Mouse (Mus musculus) urinary bladder, postnatal 36 days (tissue): ENCODE data around the gene Psph.
"Not testable (repeated sequence)": the region's sequence is repeated elsewhere in the genome, so short reads cannot be mapped to it uniquely, and the experiment has no call there.

Source experiments
- DNase-seq, 2 experiments: peaks; one replicate each; pipeline ENCODE4 v3.0.0; 2022; ENCODE audit warnings: low spot score in 2 of 2, mixed read lengths in 1 of 2

Psph gene

GRCm38 (mm10) chr5:129786818-129787790 is at the start of gene Psph:
Gene Psph (minus strand): TSS chr5:129787449.
- DNase-seq = peak; percentile 92 to 96

DNA sequence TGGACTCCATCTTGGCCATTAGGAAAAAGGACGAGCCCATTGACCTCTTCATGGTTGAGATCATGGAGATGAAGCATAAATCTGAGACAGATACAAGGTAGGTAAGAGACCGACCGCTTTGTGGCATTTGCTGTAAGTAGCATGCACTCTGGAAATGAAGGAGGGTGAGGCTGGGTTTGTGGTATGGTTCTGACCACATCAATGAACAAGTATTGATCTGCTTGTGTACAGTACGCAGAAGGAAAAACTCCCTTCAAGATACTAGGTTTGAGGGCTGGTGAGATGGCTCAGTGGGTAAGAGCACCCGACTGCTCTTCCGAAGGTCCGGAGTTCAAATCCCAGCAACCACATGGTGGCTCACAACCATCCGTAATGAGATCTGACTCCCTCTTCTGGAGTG is 3.3 kb upstream of the Psph start:
- not testable (repeated sequence) for DNase-seq

DNA sequence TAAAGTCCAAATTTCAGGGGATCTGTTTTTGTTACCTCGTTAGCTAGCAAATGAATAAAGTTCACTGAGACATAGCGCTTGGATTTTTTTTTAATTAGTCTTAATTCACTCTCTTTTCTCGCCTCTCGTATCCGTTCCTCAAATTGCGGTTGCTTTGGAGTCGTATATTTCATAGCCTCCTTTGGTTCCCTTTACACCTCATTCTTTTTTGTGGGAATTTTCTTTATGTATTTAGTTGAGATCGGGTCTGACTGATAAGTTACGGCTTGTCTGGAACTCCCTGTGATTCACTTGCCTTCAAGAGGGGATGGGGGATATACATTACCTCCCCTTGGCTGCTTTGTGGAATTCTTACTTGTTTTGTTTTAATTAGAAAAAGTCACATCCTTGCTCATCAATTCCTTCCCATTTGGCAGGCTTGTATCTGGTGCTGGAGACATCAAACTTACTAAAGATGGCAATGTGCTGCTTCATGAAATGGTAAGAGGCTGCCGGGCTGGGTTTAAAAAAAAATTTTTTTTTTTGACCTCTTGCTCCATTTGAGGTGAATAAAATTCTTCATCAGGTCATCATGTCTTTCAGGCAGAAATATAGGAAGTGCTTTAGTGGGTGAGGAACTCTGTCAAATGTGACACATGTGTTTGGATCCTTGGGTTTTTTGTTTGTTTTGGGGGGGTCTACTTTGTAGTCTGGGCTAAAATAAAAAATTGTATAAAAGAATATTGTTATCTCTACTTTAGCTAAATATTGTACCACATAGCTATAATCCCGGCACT is 757 bp upstream of the Psph start:
- no peak for DNase-seq

DNA sequence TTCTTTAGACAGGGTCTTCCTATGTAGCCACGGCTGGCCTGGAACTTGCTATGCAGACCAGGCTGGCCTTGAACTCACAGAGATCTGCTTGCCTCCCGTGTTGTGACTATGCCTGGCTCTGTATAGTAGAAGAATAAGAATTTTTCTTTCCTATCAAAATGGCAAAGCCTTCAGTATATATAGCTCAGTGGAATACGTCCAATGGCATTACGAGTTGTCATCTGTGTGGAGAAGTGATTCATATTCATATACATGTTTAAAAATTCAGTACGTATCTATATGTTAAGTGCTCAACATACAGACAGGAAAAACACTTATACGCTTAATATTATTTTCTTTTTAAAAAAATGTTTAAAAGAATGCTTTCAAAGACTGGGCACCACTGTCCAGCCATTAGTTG is 1.1 kb downstream of the Psph start:
- no peak for DNase-seq

DNA sequence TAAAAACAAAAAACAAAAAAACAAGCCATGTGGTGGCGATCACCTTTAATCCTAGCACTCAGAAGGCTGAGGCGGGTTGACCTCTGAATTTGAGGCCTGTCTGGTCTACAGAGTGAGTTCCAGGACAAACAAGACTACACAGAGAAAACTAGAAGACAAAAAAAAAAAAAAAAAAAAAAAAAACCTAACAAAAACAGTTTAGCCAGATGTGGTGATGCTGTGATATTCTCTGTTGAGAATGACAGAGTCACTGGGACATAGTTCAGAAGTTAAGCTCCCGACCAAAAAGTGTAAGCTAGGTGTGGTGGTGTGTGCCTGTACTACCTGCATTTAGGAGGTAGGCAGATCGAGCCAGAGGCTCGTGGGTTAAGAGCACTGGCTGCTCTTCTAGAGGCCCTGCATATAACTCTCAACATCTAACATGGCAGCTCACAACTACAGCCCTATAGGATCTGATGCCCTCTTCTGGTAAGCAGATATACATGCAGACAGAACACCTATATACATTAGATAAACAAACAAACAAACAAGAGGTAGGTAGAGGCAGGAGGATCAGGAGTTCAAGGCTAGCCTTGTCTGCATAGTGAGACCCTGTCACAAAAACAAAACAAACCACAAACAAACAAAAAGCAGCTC is 1.9 kb downstream of the Psph start:
- no peak for DNase-seq

- DNase-seq = no peak
These were observed 5.0 kb downstream of the Psph start for GRCm38 (mm10) chr5:129782211-129782610.

DNA sequence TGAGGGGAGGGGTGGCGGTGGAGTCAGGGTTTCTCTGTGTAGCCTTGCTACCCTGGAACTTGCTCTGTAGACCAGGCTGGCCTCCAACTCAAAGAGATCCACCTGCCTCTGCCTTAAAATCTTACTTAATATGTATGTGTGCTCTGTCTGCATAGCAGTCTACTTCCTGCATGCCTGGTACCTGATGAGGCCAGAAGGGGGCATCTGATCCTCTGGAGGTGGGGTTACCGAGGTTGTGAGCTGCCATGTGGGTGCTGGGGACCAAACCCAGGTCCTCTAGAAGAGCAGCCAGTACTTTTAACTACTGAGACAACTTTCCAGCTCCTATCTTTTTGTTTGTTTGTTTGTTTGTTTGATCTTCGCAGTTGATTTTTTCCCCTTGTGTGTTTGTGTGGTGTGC is 7.1 kb downstream of the Psph start:
- DNase-seq = no peak

GRCm38 (mm10) chr5:129778996-129779716 is 8.1 kb downstream of the Psph start:
- DNase-seq = peak; percentile 68 to 82

GRCm38 (mm10) chr5:129778348-129778995 is 8.8 kb downstream of the Psph start:
- DNase-seq = no peak

DNA sequence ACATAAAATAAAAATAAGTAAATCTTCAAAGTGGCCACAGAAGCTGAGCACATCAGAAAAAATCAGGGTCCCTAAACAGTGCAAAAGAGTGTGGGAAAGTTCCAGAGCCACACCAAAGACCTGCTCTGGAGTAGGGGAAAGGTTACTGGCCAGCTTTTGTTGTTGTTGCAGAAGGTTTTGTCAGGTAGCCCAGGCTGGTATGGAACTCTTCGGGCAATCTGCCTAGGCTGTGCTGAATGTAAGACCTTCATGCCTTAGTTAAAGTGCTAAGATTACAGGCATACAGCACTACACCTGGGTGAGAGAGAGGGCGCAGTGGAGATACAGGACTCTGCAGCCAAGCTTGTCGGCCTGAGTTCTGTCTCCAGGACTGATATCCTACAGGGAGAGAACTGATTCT is 12.6 kb downstream of the Psph start:
- DNase-seq = no peak

- not testable (repeated sequence) for DNase-seq
These were observed 13.9 kb downstream of the Psph start for GRCm38 (mm10) chr5:129773330-129773729.

DNA sequence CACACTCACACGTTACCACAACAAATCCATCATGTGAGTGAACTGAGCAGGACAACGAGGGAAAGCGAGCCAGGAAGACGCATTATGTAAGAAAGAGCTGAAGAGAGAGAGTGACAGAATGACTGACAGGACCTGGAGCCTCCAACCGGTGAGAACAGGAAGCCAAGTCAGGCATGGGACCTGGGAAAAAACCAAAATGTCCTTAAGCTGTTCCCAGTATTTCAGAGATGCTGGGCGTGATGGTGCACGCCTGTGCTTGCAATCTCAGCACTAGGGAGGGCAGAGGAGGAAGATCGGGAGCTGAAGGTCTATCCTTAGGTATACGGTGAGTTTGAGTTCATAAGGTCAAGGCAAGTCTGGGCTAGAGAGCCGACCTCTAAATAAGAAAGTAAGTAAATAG is 14.8 kb downstream of the Psph start:
- no peak for DNase-seq

GRCm38 (mm10) chr5:129770443-129771355 is 16.6 kb downstream of the Psph start:
- no peak for DNase-seq

- DNase-seq = no peak
These were observed 25.2 kb downstream of the Psph start for GRCm38 (mm10) chr5:129761865-129762540.

DNA sequence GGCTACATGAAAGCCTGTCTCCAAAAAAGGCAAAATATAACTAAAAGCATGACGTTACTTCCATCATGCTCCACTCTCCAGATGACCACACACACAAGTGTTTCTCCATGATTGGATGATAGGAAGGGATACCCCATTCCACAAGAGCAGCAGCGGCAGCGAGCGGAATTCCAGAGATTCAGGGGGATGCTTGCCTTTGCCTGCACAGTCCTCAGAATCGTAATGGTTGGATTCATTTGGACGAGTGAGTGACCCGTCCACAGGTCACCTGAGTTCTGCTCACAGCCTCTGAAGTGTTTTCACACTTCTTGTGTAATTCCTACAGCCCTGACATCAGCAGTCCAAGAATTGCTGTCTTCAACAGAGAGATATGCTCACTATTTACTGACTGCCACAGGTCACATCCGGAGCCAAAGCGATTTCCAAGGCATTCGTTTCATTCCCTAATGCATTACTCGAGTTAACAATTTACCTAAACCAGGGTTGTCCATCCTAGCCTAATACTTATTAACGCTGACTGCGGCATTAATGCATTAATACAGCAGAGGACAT is 27.2 kb downstream of the Psph start:
- no peak for DNase-seq

DNA sequence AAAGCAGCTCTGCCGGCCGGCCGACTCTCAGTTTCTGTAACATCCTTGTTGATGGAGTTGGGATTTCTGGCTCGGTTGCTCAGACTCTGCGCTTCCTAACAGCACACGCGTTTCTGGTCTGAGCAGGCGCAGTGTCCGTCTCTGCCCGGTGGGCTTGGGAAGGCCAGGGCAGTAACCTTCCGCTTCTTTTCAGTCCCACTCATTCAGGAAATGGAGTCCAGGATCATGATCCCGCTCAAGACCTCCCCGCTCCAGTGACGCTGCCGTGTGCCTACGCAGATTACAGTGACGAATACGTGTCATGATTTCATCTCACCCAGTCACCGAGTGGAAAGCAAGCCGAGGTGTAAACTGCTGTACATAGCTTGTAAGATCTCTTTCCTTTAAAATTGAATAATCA is 30.4 kb downstream of the Psph start:
- DNase-seq = no peak

GRCm38 (mm10) chr5:129744050-129744449 is 43.2 kb downstream of the Psph start:
- DNase-seq = no peak

DNA sequence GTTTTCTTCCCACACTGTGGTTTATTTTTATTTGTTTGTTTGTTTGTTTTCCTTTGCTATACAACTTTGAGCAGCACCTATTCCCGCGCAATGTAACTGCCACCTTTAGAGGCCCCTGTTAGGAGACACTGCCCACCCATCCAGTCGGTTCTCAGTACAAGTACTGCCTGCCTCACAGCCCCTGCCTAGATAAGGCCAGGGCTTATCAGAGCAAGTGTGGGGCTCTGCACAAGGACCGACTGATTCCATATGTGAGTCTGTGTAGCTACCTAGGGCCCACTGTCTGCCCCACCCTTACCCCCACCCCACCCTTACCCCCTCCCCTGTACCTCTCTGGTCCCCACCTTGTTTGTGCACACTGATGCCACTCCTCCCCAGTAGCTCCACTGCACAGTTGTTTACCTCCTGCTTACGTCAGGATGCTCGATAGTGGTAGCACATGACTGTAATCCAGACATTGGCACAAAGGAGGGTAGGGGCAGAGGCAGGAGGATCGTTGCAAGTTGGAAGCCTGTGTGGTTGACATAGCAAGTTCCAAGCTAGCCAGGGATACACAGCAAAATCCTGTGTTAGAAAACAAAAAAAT is 44.3 kb downstream of the Psph start:
- DNase-seq = no peak

- no peak for DNase-seq
These were observed 46.3 kb downstream of the Psph start for GRCm38 (mm10) chr5:129740976-129741375.
